Mouse (Mus musculus) embryonic facial prominence, embryonic 13.5 days (tissue): ENCODE measurements around the gene Carnmt1. TPM values are rescaled to one million over a fixed set of nuclear protein-coding genes. Genes with fewer than 3 reads are reported as not detected.

Source experiments
- ATAC-seq: fragments of 200-750 bp; cut with Nextera tagmentation; 2 replicates; pipeline ENCODE4 v1.8.0; 2017; ENCODE audit warnings: low read depth; ENCODE audit not compliant: insufficient number of reproducible peaks, insufficient read depth, low FRiP score, low TSS enrichment
- H3K27ac ChIP-seq: fragments of 300-500 bp; sonication (generic); 2 replicates; pipeline ENCODE4 v1.5.1; 2015; ENCODE audit warnings: moderate library complexity, mild to moderate bottlenecking, inconsistent platforms
- H3K27me3 ChIP-seq: fragments of 300-500 bp; sonication (generic); 2 replicates; pipeline ENCODE4 v1.6.1; 2015; ENCODE audit warnings: mild to moderate bottlenecking, inconsistent platforms
- H3K36me3 ChIP-seq: fragments of 300-500 bp; sonication (generic); 2 replicates; pipeline ENCODE4 v1.6.1; 2015; ENCODE audit warnings: mild to moderate bottlenecking, inconsistent platforms
- H3K4me1 ChIP-seq: fragments of 300-500 bp; sonication (generic); 2 replicates; pipeline ENCODE4 v1.6.1; 2015; ENCODE audit warnings: inconsistent platforms
- H3K4me2 ChIP-seq: fragments of 300-500 bp; sonication (generic); 2 replicates; pipeline ENCODE4 v1.6.1; 2015; ENCODE audit warnings: moderate library complexity, mild to moderate bottlenecking, inconsistent platforms
- H3K4me3 ChIP-seq: fragments of 300-500 bp; sonication (generic); 2 replicates; pipeline ENCODE4 v1.5.1; 2015; ENCODE audit warnings: mild to moderate bottlenecking, inconsistent platforms
- H3K9ac ChIP-seq: fragments of 300-500 bp; sonication (generic); 2 replicates; pipeline ENCODE4 v1.6.1; 2015; ENCODE audit warnings: mild to moderate bottlenecking, inconsistent platforms
- H3K9me3 ChIP-seq: fragments of 300-500 bp; sonication (generic); 2 replicates; pipeline ENCODE4 v1.6.1; 2016; ENCODE audit warnings: inconsistent platforms
- WGBS: fragments of 180-500 bp; shearing (Covaris S2); methylation state at CpG from one replicate; pipeline ENCODE4 v1.1.7; 2015; ENCODE audit warnings: mixed read lengths; 5-methylcytosine and 5-hydroxymethylcytosine counted together
- polyA plus RNA-seq: library from polyadenylated mRNA; unstranded; fragments of >200 nt; fragmentation: Nextera tagmentation; extraction: Ambion mirVana; gene quantifications from 2 replicates; pipeline ENCODE4 v1.2.1, GENCODE M21; 2015

Gene Carnmt1
- 27.4 and 37.3 TPM in 2 replicates for polyA plus RNA-seq

- Histone ChIP-seq H3K9me3 (no peaks in the 10 kb centered on the region), H3K27ac (peak within 1 kb of the TSS; percentile 89), H3K9ac (peak within 1 kb of the TSS; percentile 90), H3K4me3 (peak within 1 kb of the TSS; percentile 82), H3K36me3 (no peaks in the 10 kb centered on the region), H3K4me2 (peak within 1 kb of the TSS; percentile 74), H3K4me1 (peaks cover 29% of the 10 kb centered on the region), H3K27me3 (no peaks in the 10 kb centered on the region)
- WGBS, result under 1% methylated on average over 53 of the region's 58 CpGs
- ATAC-seq, result peak; percentile 96
Observed at GRCm38 (mm10) chr19:18670608-18671007, at the start of gene Carnmt1. Gene Carnmt1 (plus strand): TSS chr19:18670764.

GRCm38 (mm10) chr19:18623894-18624293, 46.7 kb upstream of the Carnmt1 start:
- H3K9ac ChIP-seq, result no peak overlapping the region
- no peak overlapping the region for H3K4me2 ChIP-seq
- no peak for ATAC-seq
- H3K4me3 ChIP-seq, result no peak overlapping the region
- no peaks in the 10 kb centered on the region for H3K36me3 ChIP-seq
- H3K4me1 ChIP-seq, result peaks cover 7% of the 10 kb centered on the region; the same call in 1 of the 2 replicates
- no peaks in the 10 kb centered on the region for H3K9me3 ChIP-seq
- no peaks in the 10 kb centered on the region for H3K27me3 ChIP-seq
- 70% methylated on average over 2 of the region's 2 CpGs for WGBS
- no peak overlapping the region for H3K27ac ChIP-seq

DNA sequence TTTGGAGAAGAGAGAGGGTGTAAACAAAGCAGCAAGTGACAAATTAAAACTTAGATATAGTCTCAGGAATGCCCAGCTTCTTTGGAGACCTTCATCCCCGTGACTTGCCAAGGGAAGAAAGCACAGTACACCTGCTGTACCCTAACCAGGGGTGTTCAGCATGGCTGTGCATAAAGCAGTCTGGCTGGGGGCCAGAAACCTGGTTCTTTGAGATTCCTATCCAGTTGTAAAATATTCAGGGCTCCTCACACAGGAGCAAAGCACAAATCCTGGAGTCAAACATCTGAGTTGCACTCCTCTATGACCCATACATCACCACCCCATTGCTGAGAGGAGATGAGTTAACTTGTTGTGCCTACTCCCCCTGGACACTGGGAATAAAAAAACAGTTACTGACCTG, 41.0 kb upstream of the Carnmt1 start:
- WGBS, result 52% methylated on average over 1 of the region's 1 CpGs
- peak overlapping the region; percentile 86 for H3K4me2 ChIP-seq
- no peak for ATAC-seq
- H3K4me3 ChIP-seq, result no peak overlapping the region
- peaks cover 18% of the 10 kb centered on the region; the same call in 1 of the 2 replicates for H3K4me1 ChIP-seq
- H3K27ac ChIP-seq, result no peak overlapping the region
- H3K36me3 ChIP-seq, result no peaks in the 10 kb centered on the region
- no peaks in the 10 kb centered on the region for H3K27me3 ChIP-seq
- no peak overlapping the region for H3K9ac ChIP-seq
- H3K9me3 ChIP-seq, result no peaks in the 10 kb centered on the region

DNA sequence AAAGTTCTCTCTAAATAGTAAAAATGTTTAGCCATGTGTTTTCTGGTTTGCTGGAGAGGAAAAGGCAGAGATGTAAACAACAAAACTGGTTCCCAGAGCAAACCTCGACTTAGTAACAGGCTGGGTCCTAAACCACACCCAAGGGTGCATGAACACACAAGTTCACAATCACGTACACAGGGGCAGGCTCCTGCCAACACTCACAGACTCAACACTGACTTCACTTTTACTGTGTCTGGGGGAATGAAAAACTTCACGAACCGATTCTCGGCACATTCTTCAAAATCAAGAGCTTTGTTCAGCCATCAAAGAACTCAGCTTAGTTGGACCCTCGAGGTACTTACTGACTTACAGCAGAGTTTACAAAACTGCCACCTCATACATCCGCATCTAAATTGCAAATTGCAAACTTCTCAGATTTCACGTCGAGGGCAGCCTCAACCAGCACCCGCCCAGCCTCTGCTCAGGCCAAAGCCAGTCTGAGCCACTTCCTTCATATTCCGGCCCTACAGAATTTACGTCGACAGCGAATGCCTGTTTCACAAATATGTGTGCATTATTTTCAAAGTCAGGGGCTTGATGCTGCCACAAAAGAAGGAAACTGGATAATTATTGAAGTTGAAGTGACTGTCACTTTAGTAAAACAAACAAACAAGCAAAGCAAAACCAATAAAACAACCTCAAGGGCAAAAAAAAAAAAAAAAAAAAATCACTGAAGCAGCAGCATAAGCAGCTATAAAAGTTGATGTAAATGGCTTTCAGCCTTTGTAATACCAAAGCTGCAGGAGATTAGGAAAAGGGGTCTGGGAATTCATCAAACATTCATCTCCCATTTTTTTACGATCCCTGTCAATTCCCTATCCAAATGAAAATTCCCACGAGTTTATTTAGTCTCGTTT, 40.1 kb upstream of the Carnmt1 start:
- Histone ChIP-seq H3K27ac (peak overlapping the region; percentile 13; the same call in 1 of the 2 replicates), H3K9ac (peak overlapping the region; percentile 79), H3K36me3 (no peaks in the 10 kb centered on the region), H3K4me3 (peak overlapping the region; percentile 82), H3K27me3 (no peaks in the 10 kb centered on the region), H3K9me3 (no peaks in the 10 kb centered on the region), H3K4me1 (peaks cover 18% of the 10 kb centered on the region; the same call in 1 of the 2 replicates), H3K4me2 (peak overlapping the region; percentile 86)
- WGBS, result 6% methylated on average over 17 of the region's 17 CpGs
- no peak for ATAC-seq

- Histone ChIP-seq H3K4me3 (peak overlapping the region; percentile 82), H3K4me1 (peaks cover 18% of the 10 kb centered on the region; the same call in 1 of the 2 replicates), H3K9me3 (no peaks in the 10 kb centered on the region), H3K36me3 (no peaks in the 10 kb centered on the region), H3K27me3 (no peaks in the 10 kb centered on the region), H3K9ac (peak overlapping the region; percentile 79), H3K4me2 (peak overlapping the region; percentile 86), H3K27ac (peak overlapping the region; percentile 64)
- peak; percentile 59; the same call in 1 of the 2 replicates for ATAC-seq
- WGBS, result 0% methylated on average over 40 of the region's 40 CpGs
Observed at GRCm38 (mm10) chr19:18631161-18631643, 39.4 kb upstream of the Carnmt1 start.

- under 1% methylated on average over 51 of the region's 51 CpGs for WGBS
- H3K4me1 ChIP-seq, result peaks cover 18% of the 10 kb centered on the region; the same call in 1 of the 2 replicates
- H3K9me3 ChIP-seq, result no peaks in the 10 kb centered on the region
- H3K4me3 ChIP-seq, result peak within 1 kb of the TSS; percentile 82
- peak; percentile 95 for ATAC-seq
- H3K9ac ChIP-seq, result peak within 1 kb of the TSS; percentile 79
- peak within 1 kb of the TSS; percentile 86 for H3K4me2 ChIP-seq
- H3K27ac ChIP-seq, result peak within 1 kb of the TSS; percentile 64
- H3K36me3 ChIP-seq, result no peaks in the 10 kb centered on the region
- no peaks in the 10 kb centered on the region for H3K27me3 ChIP-seq
Observed at GRCm38 (mm10) chr19:18631644-18632219, 38.8 kb upstream of the Carnmt1 start, which contains the start of the genes Ostf1 and Nmrk1. Gene Ostf1 (minus strand): TSS chr19:18631823. Gene Nmrk1 (plus strand): TSS chr19:18631950.

- Histone ChIP-seq H3K4me1 (peaks cover 18% of the 10 kb centered on the region; the same call in 1 of the 2 replicates), H3K27me3 (no peaks in the 10 kb centered on the region), H3K9me3 (no peaks in the 10 kb centered on the region), H3K4me3 (peak overlapping the region; percentile 82), H3K36me3 (no peaks in the 10 kb centered on the region), H3K27ac (peak overlapping the region; percentile 64), H3K4me2 (peak overlapping the region; percentile 86), H3K9ac (peak overlapping the region; percentile 79)
- 52% methylated on average over 13 of the region's 13 CpGs for WGBS
- ATAC-seq, result no peak
Observed at GRCm38 (mm10) chr19:18632231-18633185, 38.1 kb upstream of the Carnmt1 start.

DNA sequence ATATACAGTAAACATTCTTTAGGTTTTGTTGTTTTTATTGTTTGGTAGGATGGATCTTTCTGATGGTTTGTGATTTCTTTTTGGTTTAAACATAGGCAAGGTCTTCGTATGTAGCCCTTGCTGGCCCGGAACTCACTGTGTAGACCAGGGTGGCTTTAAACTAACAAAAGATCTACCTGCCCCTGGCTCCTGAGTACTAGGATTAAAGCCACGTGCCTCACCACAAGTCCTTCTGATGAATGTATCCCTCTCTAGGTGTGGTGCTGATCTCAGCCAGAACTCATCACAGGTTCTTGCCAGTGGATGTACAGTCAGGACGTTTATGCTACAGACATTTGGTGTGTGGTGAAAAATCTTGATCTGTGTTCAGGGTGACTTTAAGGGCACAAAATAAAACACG, 32.6 kb upstream of the Carnmt1 start:
- Histone ChIP-seq H3K36me3 (peaks cover 7% of the 10 kb centered on the region; the same call in 1 of the 2 replicates), H3K4me2 (no peak overlapping the region), H3K4me1 (peaks cover 8% of the 10 kb centered on the region; the same call in 1 of the 2 replicates), H3K27ac (no peak overlapping the region), H3K9ac (no peak overlapping the region), H3K9me3 (no peaks in the 10 kb centered on the region), H3K27me3 (no peaks in the 10 kb centered on the region), H3K4me3 (no peak overlapping the region)
- ATAC-seq, result no peak
- WGBS, result 78% methylated on average over 5 of the region's 5 CpGs

GRCm38 (mm10) chr19:18638949-18639348, 31.6 kb upstream of the Carnmt1 start:
- Histone ChIP-seq H3K4me1 (peaks cover 8% of the 10 kb centered on the region; the same call in 1 of the 2 replicates), H3K27me3 (no peaks in the 10 kb centered on the region), H3K36me3 (peaks cover 9% of the 10 kb centered on the region; the same call in 1 of the 2 replicates), H3K9ac (no peak overlapping the region), H3K4me2 (no peak overlapping the region), H3K9me3 (no peaks in the 10 kb centered on the region), H3K27ac (no peak overlapping the region), H3K4me3 (no peak overlapping the region)
- no peak for ATAC-seq
- 54% methylated on average over 5 of the region's 5 CpGs for WGBS

DNA sequence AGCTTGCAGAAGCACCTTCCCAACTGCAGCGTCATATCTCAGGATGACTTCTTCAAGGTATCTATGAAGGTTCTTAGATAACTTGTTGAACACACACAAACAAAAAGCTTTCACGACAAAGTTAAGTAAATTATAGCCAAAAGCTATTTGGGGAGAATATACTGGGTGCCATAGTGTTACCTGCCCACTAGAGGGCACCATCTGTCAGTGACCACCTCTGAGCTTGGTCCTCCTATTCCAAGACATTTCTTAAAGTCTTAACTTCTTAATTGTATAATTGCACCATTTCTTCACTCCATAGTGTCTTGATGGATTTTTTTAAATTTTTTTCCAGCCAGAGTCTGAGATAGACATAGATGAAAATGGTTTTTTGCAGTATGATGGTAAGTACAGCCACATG, 31.0 kb upstream of the Carnmt1 start:
- no peaks in the 10 kb centered on the region for H3K27me3 ChIP-seq
- H3K9me3 ChIP-seq, result no peaks in the 10 kb centered on the region
- WGBS, result 26% methylated on average over 2 of the region's 2 CpGs
- H3K36me3 ChIP-seq, result peaks cover 9% of the 10 kb centered on the region; the same call in 1 of the 2 replicates
- ATAC-seq, result no peak
- peaks cover 8% of the 10 kb centered on the region; the same call in 1 of the 2 replicates for H3K4me1 ChIP-seq
- H3K9ac ChIP-seq, result no peak overlapping the region
- no peak overlapping the region for H3K4me3 ChIP-seq
- no peak overlapping the region for H3K4me2 ChIP-seq
- H3K27ac ChIP-seq, result no peak overlapping the region
